Mouse (Mus musculus) hindbrain, postnatal 0 days (tissue): ENCODE measurements at regions not wholly inside any gene's neighbourhood (a gene's known extent, or its start where the extent isn't known, plus 50 kb on each side); places are given as distances from the start of the nearest gene placed in this dataset.

Experiments
- ATAC-seq: fragments of 200-750 bp; cut with Nextera tagmentation; 2 replicates; pipeline ENCODE4 v1.8.0; 2017; ENCODE audit warnings: mild to moderate bottlenecking, moderate TSS enrichment, moderate library complexity
- DNase-seq: peaks from one replicate; pipeline ENCODE4 v3.0.0-alpha.2; 2015; ENCODE audit warnings: low spot score
- H3K27ac ChIP-seq: fragments of 300-500 bp; sonication (generic); 2 replicates; pipeline ENCODE4 v1.5.1; 2014; ENCODE audit warnings: mild to moderate bottlenecking
- H3K27me3 ChIP-seq: fragments of 300-500 bp; sonication (generic); 2 replicates; pipeline ENCODE4 v1.6.1; 2014; ENCODE audit warnings: low read length, mixed read lengths; ENCODE audit not compliant: insufficient read depth
- H3K36me3 ChIP-seq: fragments of 300-500 bp; sonication (generic); 2 replicates; pipeline ENCODE4 v1.6.1; 2014; ENCODE audit warnings: low read length, mixed read lengths; ENCODE audit not compliant: insufficient read depth
- H3K4me1 ChIP-seq: fragments of 300-500 bp; sonication (generic); 2 replicates; pipeline ENCODE4 v1.6.1; 2014; ENCODE audit warnings: antibody characterized with exemption, low read length, mixed read lengths; ENCODE audit not compliant: insufficient read depth
- H3K4me2 ChIP-seq: fragments of 300-500 bp; sonication (generic); 2 replicates; pipeline ENCODE4 v1.6.1; 2014; ENCODE audit warnings: low read depth, mild to moderate bottlenecking, low read length, moderate library complexity, mixed read lengths
- H3K4me3 ChIP-seq: fragments of 300-500 bp; sonication (generic); 2 replicates; pipeline ENCODE4 v1.5.1; 2014; ENCODE audit warnings: low read length
- H3K9ac ChIP-seq: fragments of 300-500 bp; sonication (generic); replicated peaks from 2 replicates; pipeline ENCODE4 v1.6.1; 2014; ENCODE audit warnings: mild to moderate bottlenecking, low read length, moderate library complexity, mixed read lengths
- H3K9me3 ChIP-seq: fragments of 300-500 bp; sonication (generic); 2 replicates; pipeline ENCODE4 v1.6.1; 2016; ENCODE audit warnings: low read length, mixed read lengths
- CTCF ChIP-seq: IDR thresholded peaks from 2 replicates; pipeline ENCODE4 v1.5.1; 2016; ENCODE audit warnings: antibody characterized with exemption, control low read depth, low read depth
- WGBS: fragments of 180-500 bp; shearing (Covaris S2); extraction: QIAGEN DNeasy Blood & Tissue Kit; methylation state at CpG from one replicate; pipeline ENCODE4 v1.1.7; 2014; 5-methylcytosine and 5-hydroxymethylcytosine counted together

DNA sequence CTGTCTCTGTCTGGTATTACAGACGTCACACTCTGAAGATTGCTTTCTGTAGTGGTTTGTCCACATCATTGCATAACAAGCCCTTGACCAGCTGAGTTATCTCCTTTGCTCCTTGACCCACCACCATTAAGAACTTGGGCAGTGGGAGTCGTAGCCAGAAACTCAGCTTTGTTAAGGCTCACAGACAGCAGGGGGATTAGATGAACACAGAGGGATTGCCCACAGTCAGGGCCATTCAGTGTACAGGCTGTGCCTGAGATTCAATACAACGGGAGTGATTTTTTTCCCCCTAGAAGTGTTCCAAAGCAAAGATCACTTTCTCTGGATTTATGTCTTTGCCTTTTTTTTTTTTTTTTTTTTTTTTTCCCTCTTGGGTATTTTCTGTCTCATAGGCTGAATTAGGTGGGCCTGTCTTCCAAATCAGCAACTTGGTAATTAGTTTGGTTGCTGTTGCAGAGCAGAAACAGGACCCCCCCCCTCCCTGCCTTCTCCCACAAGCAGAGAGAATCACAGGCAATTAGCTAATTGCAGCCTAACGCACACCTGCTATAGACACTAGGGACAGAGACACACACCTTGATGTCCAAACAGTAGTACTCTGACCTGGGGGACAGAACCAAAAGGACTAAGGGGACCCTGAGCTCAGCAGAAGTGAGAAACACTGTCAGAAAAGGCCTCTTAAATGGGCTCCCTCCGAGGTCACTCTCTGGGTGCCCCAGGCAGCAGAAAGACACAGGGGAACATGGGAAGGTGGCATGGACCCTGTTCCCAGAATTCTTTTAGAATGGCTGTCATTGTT lies 340.4 kb upstream of the Dynlrb2 start:
- no peak for DNase-seq
- no peak for TF ChIP-seq CTCF
- Histone ChIP-seq H3K4me2 (peak overlapping the region; percentile 21; the same call in 1 of the 2 replicates), H3K27ac (no peak overlapping the region), H3K9ac (no peak overlapping the region), H3K27me3 (no peaks in the 10 kb centered on the region), H3K4me3 (no peak overlapping the region), H3K9me3 (no peaks in the 10 kb centered on the region), H3K4me1 (no peaks in the 10 kb centered on the region), H3K36me3 (no peaks in the 10 kb centered on the region)
- no peak for ATAC-seq
- 30% methylated on average over 5 of the region's 5 CpGs for WGBS

- H3K4me3 ChIP-seq: no peak overlapping the region
- no peaks in the 10 kb centered on the region for H3K9me3 ChIP-seq
- H3K27ac ChIP-seq: no peak overlapping the region
- WGBS: 73% methylated on average over 5 of the region's 5 CpGs
- TF ChIP-seq CTCF: no peak
- no peaks in the 10 kb centered on the region for H3K27me3 ChIP-seq
- no peak overlapping the region for H3K9ac ChIP-seq
- no peak overlapping the region for H3K4me2 ChIP-seq
- DNase-seq (no peak), ATAC-seq (no peak)
- no peaks in the 10 kb centered on the region for H3K36me3 ChIP-seq
- H3K4me1 ChIP-seq: no peaks in the 10 kb centered on the region
Measured at GRCm38 (mm10) chr8:116160932-116161331, 343.8 kb upstream of the Dynlrb2 start.

GRCm38 (mm10) chr8:116143687-116144573 lies 360.8 kb upstream of the Dynlrb2 start:
- H3K4me2 ChIP-seq: no peak overlapping the region
- WGBS: 28% methylated on average over 13 of the region's 13 CpGs

GRCm38 (mm10) chr8:116141363-116141762 lies 363.4 kb upstream of the Dynlrb2 start:
- Histone ChIP-seq H3K4me1 (no peaks in the 10 kb centered on the region), H3K27ac (no peak overlapping the region), H3K4me3 (no peak overlapping the region), H3K36me3 (no peaks in the 10 kb centered on the region), H3K27me3 (no peaks in the 10 kb centered on the region), H3K9ac (no peak overlapping the region), H3K4me2 (no peak overlapping the region), H3K9me3 (no peaks in the 10 kb centered on the region)
- TF ChIP-seq CTCF: no peak
- no peak for DNase-seq
- no peak for ATAC-seq
- WGBS: 90% methylated on average over 5 of the region's 5 CpGs

More at GRCm38 (mm10) chr8:116143687-116144573, 360.8 kb upstream of the Dynlrb2 start:
- Histone ChIP-seq H3K4me3 (no peak overlapping the region), H3K27ac (no peak overlapping the region), H3K4me1 (no peaks in the 10 kb centered on the region), H3K9me3 (no peaks in the 10 kb centered on the region), H3K9ac (no peak overlapping the region), H3K27me3 (no peaks in the 10 kb centered on the region), H3K36me3 (no peaks in the 10 kb centered on the region)
- DNase-seq (peak; percentile 78), ATAC-seq (0 out of 2 replicates have a peak, but pooled peaks have one; percentile 10)
- TF ChIP-seq CTCF: peak; percentile 74

DNA sequence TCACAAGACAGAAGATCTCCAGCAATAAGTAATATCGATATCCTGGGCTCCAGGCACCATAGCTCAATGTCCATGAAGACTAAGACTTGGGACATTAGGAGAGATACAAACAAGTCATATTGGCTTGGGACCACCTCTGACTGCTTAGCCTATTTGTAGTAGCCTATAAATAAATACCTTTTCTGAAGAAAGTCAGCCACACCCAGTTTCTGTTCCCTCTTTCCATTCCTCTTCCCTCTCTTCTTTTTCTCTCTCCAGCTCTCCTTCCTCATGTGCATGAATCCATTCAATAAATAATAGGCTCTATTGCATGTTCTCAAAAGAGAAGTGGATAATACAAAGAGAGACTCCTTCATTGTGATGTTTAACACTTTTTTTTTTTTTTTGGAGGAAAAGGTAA lies 364.8 kb upstream of the Dynlrb2 start:
- Histone ChIP-seq H3K4me2 (no peak overlapping the region), H3K27me3 (no peaks in the 10 kb centered on the region), H3K36me3 (no peaks in the 10 kb centered on the region), H3K9ac (no peak overlapping the region), H3K27ac (no peak overlapping the region), H3K4me1 (no peaks in the 10 kb centered on the region), H3K4me3 (no peak overlapping the region), H3K9me3 (no peaks in the 10 kb centered on the region)
- TF ChIP-seq CTCF: no peak
- DNase-seq (no peak), ATAC-seq (no peak)
- WGBS: 92% methylated on average over 1 of the region's 1 CpGs

DNA sequence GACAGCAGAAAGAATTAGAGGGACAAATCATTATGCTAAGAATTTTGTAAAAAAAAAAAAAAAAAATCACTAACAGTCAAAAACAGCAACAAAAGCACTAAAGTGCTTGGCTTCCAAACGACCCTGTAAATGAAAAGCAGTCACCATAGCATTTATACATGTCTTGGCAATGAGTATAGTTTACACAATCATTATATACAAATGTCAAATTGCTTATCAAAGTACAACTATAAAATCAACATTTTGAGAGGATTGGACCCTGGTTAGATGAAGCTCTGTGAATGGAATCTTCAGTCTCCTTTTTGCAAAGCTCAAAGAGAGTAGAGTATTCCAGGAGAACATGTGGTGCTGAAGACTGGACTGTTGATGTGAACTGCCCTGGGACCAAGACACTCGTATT lies 367.0 kb upstream of the Dynlrb2 start:
- no peak overlapping the region for H3K4me3 ChIP-seq
- H3K27me3 ChIP-seq: no peaks in the 10 kb centered on the region
- no peaks in the 10 kb centered on the region for H3K4me1 ChIP-seq
- DNase-seq (no peak), ATAC-seq (no peak)
- no peak overlapping the region for H3K27ac ChIP-seq
- H3K4me2 ChIP-seq: no peak overlapping the region
- H3K9ac ChIP-seq: no peak overlapping the region
- WGBS: 76% methylated on average over 2 of the region's 2 CpGs
- no peaks in the 10 kb centered on the region for H3K36me3 ChIP-seq
- H3K9me3 ChIP-seq: no peaks in the 10 kb centered on the region
- TF ChIP-seq CTCF: no peak
